Mouse (Mus musculus): Measurements from ENCODE around the gene Apoh. TPM values are rescaled to one million over a fixed set of nuclear protein-coding genes. Genes with fewer than 3 reads are reported as not detected.

Apoh gene
- polyA plus RNA-seq, 1 experiment from 2014 or later: 3.3 TPM

DNA sequence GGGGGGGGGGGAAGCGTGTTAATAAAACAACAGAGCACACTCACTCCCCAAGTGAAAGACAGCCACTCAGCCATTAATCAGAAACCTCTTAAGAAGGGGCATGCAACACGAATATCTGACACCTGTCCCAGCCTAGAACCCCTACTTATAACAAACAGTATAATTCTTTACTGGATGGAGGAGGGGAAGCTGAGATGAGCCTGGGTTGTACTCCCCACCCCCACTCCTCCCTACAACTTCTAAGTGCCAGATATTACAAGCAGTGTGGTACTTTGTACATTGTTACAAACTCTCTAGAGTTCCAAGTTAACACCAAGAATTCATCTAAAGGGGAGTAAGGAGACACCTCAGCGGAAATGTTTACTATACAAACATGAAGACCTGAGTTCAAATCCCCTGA lies 8.5 kb upstream of the Apoh start:
- no peaks in the 10 kb centered on the region for H3K27me3 ChIP-seq (ENCODE audit: control insufficient read depth, insufficient read depth, low read length)
- 65% methylated on average over 2 of the region's 3 CpGs for WGBS

DNA sequence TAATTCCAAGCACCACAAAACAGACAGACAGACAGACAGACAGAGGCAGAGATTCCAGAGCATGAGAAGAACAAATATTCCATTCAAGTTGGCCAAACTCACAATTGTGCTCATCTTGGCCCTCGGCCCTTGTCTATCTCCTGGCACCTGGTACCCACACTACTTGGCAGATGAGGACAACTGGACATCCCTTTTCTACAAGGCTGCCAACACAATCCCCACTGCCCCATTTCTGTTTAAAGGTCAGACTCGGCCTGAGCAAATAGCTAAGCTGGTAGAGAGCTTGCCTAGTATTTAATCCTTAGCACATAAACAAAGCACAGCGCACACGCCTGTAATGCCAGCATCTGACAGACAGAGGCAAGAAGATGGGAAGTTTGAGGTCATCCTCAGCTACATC lies 7.6 kb upstream of the Apoh start:
- 71% methylated on average over 4 of the region's 4 CpGs for WGBS
- Histone ChIP-seq H3K9me3 (ENCODE audit: control insufficient read depth, low read length) (no peaks in the 10 kb centered on the region), H3K9ac (ENCODE audit: low read length) (no peak overlapping the region), H3K4me2 (replicated peaks; ENCODE audit: low read depth) (no peak overlapping the region), H3K36me3 (ENCODE audit: control insufficient read depth, insufficient read depth, low read length) (no peaks in the 10 kb centered on the region), H3K27ac (replicated peaks) (no peak overlapping the region), H3K4me3 (ENCODE audit: low read depth, low read length) (no peak overlapping the region), H3K27me3 (ENCODE audit: control insufficient read depth, insufficient read depth, low read length) (no peaks in the 10 kb centered on the region), H3K4me1 (replicated peaks; ENCODE audit: control insufficient read depth, insufficient read depth) (no peaks in the 10 kb centered on the region)
- no peak for ATAC-seq (ENCODE audit: low FRiP score, low TSS enrichment)
- TF ChIP-seq CTCF (IDR thresholded peaks at IDR 0.05; ENCODE audit: low read depth) (no peak), EP300 (optimal IDR thresholded peaks at IDR 0.05) (no peak)
- no peak for DNase-seq (ENCODE audit: low spot score)

More for the DNA sequence above, 8.5 kb upstream of the Apoh start:
- ATAC-seq (ENCODE audit: low FRiP score, low TSS enrichment) (no peak), DNase-seq (ENCODE audit: low spot score) (no peak)
- no peak overlapping the region for H3K4me2 ChIP-seq (replicated peaks; ENCODE audit: low read depth)
- H3K4me3 ChIP-seq (ENCODE audit: low read depth, low read length): no peak overlapping the region
- H3K4me1 ChIP-seq (replicated peaks; ENCODE audit: control insufficient read depth, insufficient read depth): no peaks in the 10 kb centered on the region
- H3K9ac ChIP-seq (ENCODE audit: low read length): no peak overlapping the region
- TF ChIP-seq CTCF (IDR thresholded peaks at IDR 0.05; ENCODE audit: low read depth) (no peak), EP300 (optimal IDR thresholded peaks at IDR 0.05) (no peak)
- no peaks in the 10 kb centered on the region for H3K9me3 ChIP-seq (ENCODE audit: control insufficient read depth, low read length)
- no peaks in the 10 kb centered on the region for H3K36me3 ChIP-seq (ENCODE audit: control insufficient read depth, insufficient read depth, low read length)
- no peak overlapping the region for H3K27ac ChIP-seq (replicated peaks)

DNA sequence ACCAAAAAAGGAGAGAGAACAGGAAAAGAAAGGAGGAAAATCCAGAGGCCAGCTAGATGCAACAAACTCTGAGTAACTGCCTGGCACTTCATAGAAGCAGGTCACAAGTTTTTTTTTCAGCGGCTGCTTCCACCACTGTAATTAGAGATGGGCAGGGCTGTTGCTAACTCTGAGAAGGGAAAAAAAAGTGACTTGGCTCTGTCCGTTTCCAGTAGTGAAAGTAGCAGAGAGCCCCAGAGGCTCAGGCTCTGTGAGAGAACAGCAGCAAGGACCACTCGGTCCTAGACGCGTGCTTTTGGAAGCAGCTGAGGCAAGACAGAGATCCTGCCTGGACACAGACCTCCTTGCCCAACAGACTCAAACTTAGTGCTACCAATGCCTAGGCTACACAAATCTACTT lies 6.7 kb upstream of the Apoh start:
- no peaks in the 10 kb centered on the region for H3K27me3 ChIP-seq (ENCODE audit: control insufficient read depth, insufficient read depth, low read length)
- no peak overlapping the region for H3K9ac ChIP-seq (ENCODE audit: low read length)
- no peaks in the 10 kb centered on the region for H3K9me3 ChIP-seq (ENCODE audit: control insufficient read depth, low read length)
- TF ChIP-seq CTCF (IDR thresholded peaks at IDR 0.05; ENCODE audit: low read depth): no peak
- H3K4me2 ChIP-seq (replicated peaks; ENCODE audit: low read depth): 0 out of 2 replicates have a peak overlapping the region, but pooled peaks have one; percentile 23
- no peak overlapping the region for H3K4me3 ChIP-seq (ENCODE audit: low read depth, low read length)
- H3K27ac ChIP-seq (replicated peaks): 0 out of 2 replicates have a peak overlapping the region, but pooled peaks have one; percentile 41
- no peaks in the 10 kb centered on the region for H3K4me1 ChIP-seq (replicated peaks; ENCODE audit: control insufficient read depth, insufficient read depth)
- no peak for DNase-seq (ENCODE audit: low spot score)
- no peaks in the 10 kb centered on the region for H3K36me3 ChIP-seq (ENCODE audit: control insufficient read depth, insufficient read depth, low read length)
- ATAC-seq (ENCODE audit: low FRiP score, low TSS enrichment): no peak
- 31% methylated on average over 5 of the region's 5 CpGs for WGBS

- Histone ChIP-seq H3K9ac (ENCODE audit: low read length) (no peak overlapping the region), H3K27ac (replicated peaks) (no peak overlapping the region), H3K4me1 (replicated peaks; ENCODE audit: control insufficient read depth, insufficient read depth) (0 out of 2 replicates have a peak, but pooled peaks cover 2% of the 10 kb centered on the region), H3K4me2 (replicated peaks; ENCODE audit: low read depth) (no peak overlapping the region), H3K36me3 (ENCODE audit: control insufficient read depth, insufficient read depth, low read length) (no peaks in the 10 kb centered on the region), H3K27me3 (ENCODE audit: control insufficient read depth, insufficient read depth, low read length) (no peaks in the 10 kb centered on the region), H3K9me3 (ENCODE audit: control insufficient read depth, low read length) (no peaks in the 10 kb centered on the region), H3K4me3 (ENCODE audit: low read depth, low read length) (no peak overlapping the region)
- 85% methylated on average over 4 of the region's 4 CpGs for WGBS
- no peak for DNase-seq (ENCODE audit: low spot score)
- TF ChIP-seq CTCF (IDR thresholded peaks at IDR 0.05; ENCODE audit: low read depth) (no peak), EP300 (optimal IDR thresholded peaks at IDR 0.05) (no peak)
- no peak for ATAC-seq (ENCODE audit: low FRiP score, low TSS enrichment)
Measured at GRCm38 (mm10) chr11:108340293-108340692, 2.9 kb upstream of the Apoh start.

GRCm38 (mm10) chr11:108341783-108342182 lies 1.4 kb upstream of the Apoh start:
- Histone ChIP-seq H3K4me2 (replicated peaks; ENCODE audit: low read depth) (peak overlapping the region; percentile 99), H3K36me3 (ENCODE audit: control insufficient read depth, insufficient read depth, low read length) (no peaks in the 10 kb centered on the region), H3K27ac (replicated peaks) (no peak overlapping the region), H3K4me1 (replicated peaks; ENCODE audit: control insufficient read depth, insufficient read depth) (0 out of 2 replicates have a peak, but pooled peaks cover 2% of the 10 kb centered on the region), H3K4me3 (ENCODE audit: low read depth, low read length) (peak overlapping the region; percentile 62; the same call in 1 of the 2 replicates), H3K27me3 (ENCODE audit: control insufficient read depth, insufficient read depth, low read length) (no peaks in the 10 kb centered on the region), H3K9ac (ENCODE audit: low read length) (no peak overlapping the region), H3K9me3 (ENCODE audit: control insufficient read depth, low read length) (no peaks in the 10 kb centered on the region)
- DNase-seq (ENCODE audit: low spot score): no peak
- WGBS: 68% methylated on average over 8 of the region's 8 CpGs
- ATAC-seq (ENCODE audit: low FRiP score, low TSS enrichment): no peak
- no peak for TF ChIP-seq EP300 (optimal IDR thresholded peaks at IDR 0.05)
- no peak for TF ChIP-seq CTCF (IDR thresholded peaks at IDR 0.05; ENCODE audit: low read depth)

- Histone ChIP-seq H3K9ac (ENCODE audit: low read length) (peak within 1 kb of the TSS; percentile 79), H3K36me3 (ENCODE audit: control insufficient read depth, insufficient read depth, low read length) (no peaks in the 10 kb centered on the region), H3K27ac (replicated peaks) (peak within 1 kb of the TSS; percentile 75), H3K9me3 (ENCODE audit: control insufficient read depth, low read length) (no peaks in the 10 kb centered on the region), H3K27me3 (ENCODE audit: control insufficient read depth, insufficient read depth, low read length) (no peaks in the 10 kb centered on the region), H3K4me2 (replicated peaks; ENCODE audit: low read depth) (peak within 1 kb of the TSS; percentile 99), H3K4me3 (ENCODE audit: low read depth, low read length) (peak within 1 kb of the TSS; percentile 62), H3K4me1 (replicated peaks; ENCODE audit: control insufficient read depth, insufficient read depth) (0 out of 2 replicates have a peak, but pooled peaks cover 2% of the 10 kb centered on the region)
- TF ChIP-seq EP300 (optimal IDR thresholded peaks at IDR 0.05) (no peak), CTCF (IDR thresholded peaks at IDR 0.05; ENCODE audit: low read depth) (no peak)
- ATAC-seq (ENCODE audit: low FRiP score, low TSS enrichment) (peak; percentile 95), DNase-seq (ENCODE audit: low spot score) (peak; percentile 95)
- 0% methylated on average over 24 of the region's 63 CpGs for WGBS
Measured at GRCm38 (mm10) chr11:108343789-108344462, 772 bp downstream of the Apoh start, which contains the start of gene Prkca. Gene Prkca, minus strand, starts transcription at chr11:108343928.

All from stomach, postnatal 0 days (tissue).